Mouse (Mus musculus) thymus, postnatal 10 days (tissue): Measurements from ENCODE around the gene Olfr1299.

Source experiments
- DNase-seq, 2 experiments: peaks; one replicate each; pipeline ENCODE4 v3.0.0; 2021; ENCODE audit warnings: low spot score in 2 of 2

Gene Olfr1299

GRCm38 (mm10) chr2:111661119-111661518, at the start of gene Olfr1299:
Gene Olfr1299 (plus strand): TSS chr2:111661419.
- DNase-seq: no peak

- no peak for DNase-seq
Measured at GRCm38 (mm10) chr2:111626397-111626796, 34.8 kb upstream of the Olfr1299 start, which contains the start of gene Olfr1297. Gene Olfr1297 (minus strand): TSS chr2:111626497.

GRCm38 (mm10) chr2:111649101-111649500, 12.1 kb upstream of the Olfr1299 start, which contains the start of gene Olfr1298:
Gene Olfr1298 (minus strand): TSS chr2:111649201.
- no peak for DNase-seq
